Mouse (Mus musculus) midbrain, embryonic 13.5 days (tissue): ENCODE data around the gene Upb1. TPM values are rescaled to one million over a fixed set of nuclear protein-coding genes. Genes with fewer than 3 reads are reported as not detected.
"Not testable (repeated sequence)": the region's sequence is repeated elsewhere in the genome, so short reads cannot be mapped to it uniquely, and the experiment has no call there.

ENCODE experiments used
- ATAC-seq: fragments of 200-750 bp; cut with Nextera tagmentation; 2 replicates; pipeline ENCODE4 v1.8.0; 2017; ENCODE audit warnings: mild to moderate bottlenecking, moderate TSS enrichment, moderate library complexity
- H3K27ac ChIP-seq: fragments of 300-500 bp; sonication (generic); 2 replicates; pipeline ENCODE4 v1.5.1; 2015; ENCODE audit warnings: inconsistent platforms, mild to moderate bottlenecking, moderate library complexity
- H3K27me3 ChIP-seq: fragments of 300-500 bp; sonication (generic); 2 replicates; pipeline ENCODE4 v1.6.1; 2015; ENCODE audit warnings: mild to moderate bottlenecking, inconsistent platforms
- H3K36me3 ChIP-seq: fragments of 300-500 bp; sonication (generic); 2 replicates; pipeline ENCODE4 v1.6.1; 2015; ENCODE audit warnings: mild to moderate bottlenecking, inconsistent platforms
- H3K4me1 ChIP-seq: fragments of 300-500 bp; sonication (generic); replicated peaks from 2 replicates; pipeline ENCODE4 v1.6.1; 2015; ENCODE audit warnings: inconsistent platforms
- H3K4me2 ChIP-seq: fragments of 300-500 bp; sonication (generic); replicated peaks from 2 replicates; pipeline ENCODE4 v1.6.1; 2015; ENCODE audit warnings: moderate library complexity, mild to moderate bottlenecking, inconsistent platforms
- H3K4me3 ChIP-seq: fragments of 300-500 bp; sonication (generic); replicated peaks from 2 replicates; pipeline ENCODE4 v1.5.1; 2015; ENCODE audit warnings: mild to moderate bottlenecking, inconsistent platforms
- H3K9ac ChIP-seq: fragments of 300-500 bp; sonication (generic); replicated peaks from 2 replicates; pipeline ENCODE4 v1.6.1; 2015; ENCODE audit warnings: mild to moderate bottlenecking, inconsistent platforms
- H3K9me3 ChIP-seq: fragments of 300-500 bp; sonication (generic); 2 replicates; pipeline ENCODE4 v1.6.1; 2016; ENCODE audit warnings: mild to moderate bottlenecking, inconsistent platforms
- WGBS: fragments of 180-500 bp; shearing (Covaris S2); methylation state at CpG from one replicate; pipeline ENCODE4 v1.1.7; 2015; 5-methylcytosine and 5-hydroxymethylcytosine counted together
- polyA plus RNA-seq: library from polyadenylated mRNA; unstranded; fragments of >200 nt; fragmentation: Nextera tagmentation; extraction: Ambion mirVana; gene quantifications from 2 replicates; pipeline ENCODE4 v1.2.1, GENCODE M21; 2015

The Upb1 gene
- polyA plus RNA-seq, 1 experiment from 2014 or later: not detected

DNA sequence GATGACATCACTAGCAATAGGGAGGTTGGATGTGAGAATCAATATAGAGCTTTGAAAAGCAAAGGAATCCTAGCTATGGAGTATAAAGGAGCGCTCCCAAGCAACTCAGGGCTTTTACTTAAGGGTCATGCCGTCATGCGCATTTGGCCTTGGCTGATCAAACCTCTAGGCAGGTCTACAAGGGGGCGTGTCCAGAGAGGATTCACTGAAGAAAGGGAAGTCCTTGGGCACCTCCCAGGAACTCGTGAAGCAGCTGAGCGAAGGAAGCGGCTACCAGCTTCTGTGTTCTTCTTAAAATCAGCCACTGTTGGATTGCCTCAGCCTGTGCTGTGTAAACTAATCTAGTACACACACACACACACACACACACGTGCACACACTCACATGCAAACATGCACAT is 72.5 kb downstream of the Upb1 start:
- no peak for ATAC-seq

DNA sequence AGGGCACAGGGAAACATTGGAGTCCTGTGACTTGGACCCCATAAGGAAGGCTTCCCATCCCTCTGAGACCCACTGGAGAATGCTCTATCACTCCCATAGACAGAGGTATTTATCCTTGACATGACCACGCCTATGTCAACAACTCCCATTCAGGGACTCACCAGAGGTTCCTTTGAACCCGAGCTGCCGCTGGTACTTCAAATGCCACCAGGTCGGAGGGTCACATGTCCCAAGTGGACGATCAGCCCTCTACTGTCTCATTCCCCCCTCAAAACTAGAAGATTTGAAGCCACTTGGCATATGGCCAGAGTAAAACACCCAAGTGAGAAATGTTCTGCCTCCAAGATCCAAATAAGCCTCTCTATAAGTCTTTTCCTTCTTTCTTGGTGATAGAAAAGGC is 73.7 kb downstream of the Upb1 start:
- H3K36me3 ChIP-seq: no peaks in the 10 kb centered on the region
- no peak for ATAC-seq
- H3K9ac ChIP-seq: no peak overlapping the region
- no peaks in the 10 kb centered on the region for H3K27me3 ChIP-seq
- no peak overlapping the region for H3K4me3 ChIP-seq
- 44% methylated on average over 5 of the region's 5 CpGs for WGBS
- H3K9me3 ChIP-seq: no peaks in the 10 kb centered on the region
- H3K27ac ChIP-seq: no peak overlapping the region
- peaks cover 7% of the 10 kb centered on the region; the same call in 1 of the 2 replicates for H3K4me1 ChIP-seq
- no peak overlapping the region for H3K4me2 ChIP-seq

More for the DNA sequence above, 72.5 kb downstream of the Upb1 start:
- 77% methylated on average over 8 of the region's 8 CpGs for WGBS
- Histone ChIP-seq H3K27ac (no peak overlapping the region), H3K9me3 (no peaks in the 10 kb centered on the region), H3K9ac (no peak overlapping the region), H3K4me2 (no peak overlapping the region), H3K4me1 (peaks cover 7% of the 10 kb centered on the region; the same call in 1 of the 2 replicates), H3K27me3 (no peaks in the 10 kb centered on the region), H3K4me3 (no peak overlapping the region), H3K36me3 (no peaks in the 10 kb centered on the region)

DNA sequence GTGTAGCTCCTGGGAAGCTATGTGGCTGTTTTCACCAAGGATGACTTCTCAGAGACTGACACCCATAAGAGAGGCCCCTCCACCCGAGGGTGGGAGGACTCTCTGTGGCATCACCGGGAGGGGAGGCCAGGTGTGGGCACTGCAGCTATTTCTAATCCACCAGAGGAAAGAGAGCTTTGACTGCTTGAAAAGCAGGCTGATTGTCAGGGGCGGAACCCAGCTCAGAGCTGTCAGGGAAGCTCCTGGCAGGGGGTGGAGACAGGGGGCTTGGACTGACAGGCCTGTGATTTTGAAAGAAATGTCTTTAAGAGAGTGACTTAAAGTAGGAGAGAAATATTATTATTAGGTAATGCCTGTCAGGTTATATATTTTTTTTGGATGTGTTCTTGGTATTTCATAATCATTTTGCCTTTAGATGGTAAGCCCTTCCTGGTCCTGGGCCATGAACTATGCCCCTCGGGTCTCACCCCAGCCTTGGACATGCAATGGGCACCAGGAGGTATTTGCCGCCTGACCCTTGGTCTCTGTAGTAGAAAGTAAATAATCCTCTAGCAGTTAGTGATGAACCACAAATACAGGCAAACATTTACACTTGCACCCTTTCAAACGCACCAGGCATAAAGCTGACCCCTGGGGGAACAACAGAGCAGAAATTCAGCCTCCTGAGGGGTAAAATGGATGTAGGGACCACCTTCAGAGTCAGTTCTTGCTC is 74.4 kb downstream of the Upb1 start:
- H3K36me3 ChIP-seq, H3K4me1 ChIP-seq, H3K27me3 ChIP-seq, ATAC-seq, H3K27ac ChIP-seq, H3K4me3 ChIP-seq, H3K9ac ChIP-seq, H3K4me2 ChIP-seq, H3K9me3 ChIP-seq: not testable (repeated sequence)
- WGBS: 31% methylated on average over 4 of the region's 6 CpGs

DNA sequence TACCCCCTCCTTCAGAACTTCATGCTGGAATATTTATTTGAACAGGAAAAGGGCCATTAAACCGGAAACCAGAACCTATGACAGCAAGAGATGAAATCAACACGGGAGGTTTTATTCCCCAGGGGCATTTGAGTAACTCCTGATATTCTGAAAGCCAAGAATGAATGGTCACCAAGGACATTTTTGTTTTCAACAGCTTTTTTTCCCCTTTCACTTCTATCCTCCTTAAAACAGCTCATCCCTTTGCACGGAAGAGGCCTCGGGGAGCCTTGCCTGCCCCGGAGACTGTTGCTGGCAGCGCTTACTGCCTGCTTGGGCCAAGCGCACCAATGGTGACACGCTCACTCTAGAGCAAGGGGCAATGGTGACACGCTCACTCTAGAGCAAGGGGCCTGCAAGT is 76.1 kb downstream of the Upb1 start:
- no peaks in the 10 kb centered on the region for H3K9me3 ChIP-seq
- H3K36me3 ChIP-seq: no peaks in the 10 kb centered on the region
- H3K9ac ChIP-seq: no peak overlapping the region
- H3K27ac ChIP-seq: no peak overlapping the region
- ATAC-seq: no peak
- no peaks in the 10 kb centered on the region for H3K27me3 ChIP-seq
- H3K4me3 ChIP-seq: no peak overlapping the region
- no peak overlapping the region for H3K4me2 ChIP-seq
- WGBS: 89% methylated on average over 9 of the region's 9 CpGs
- peaks cover 7% of the 10 kb centered on the region; the same call in 1 of the 2 replicates for H3K4me1 ChIP-seq

DNA sequence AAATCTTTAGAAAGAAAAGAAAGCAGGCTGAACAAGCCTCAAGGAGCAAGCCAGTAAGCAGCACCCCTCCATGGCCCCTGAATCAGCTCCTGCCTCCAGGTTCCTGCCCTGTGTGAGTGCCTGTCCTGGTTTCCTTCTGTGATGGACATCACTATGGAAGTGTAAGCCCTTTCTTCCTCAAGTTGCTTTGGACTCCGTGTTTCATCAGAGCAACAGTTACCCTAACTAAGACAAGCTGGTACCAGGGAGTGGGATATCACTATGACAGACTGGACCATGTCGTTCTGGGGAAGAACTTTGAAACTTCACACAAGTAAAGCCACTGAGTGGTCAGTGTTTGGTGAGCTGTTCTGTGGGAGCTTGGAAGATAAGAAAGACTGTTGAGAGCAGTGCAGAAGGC is 79.0 kb downstream of the Upb1 start:
- Histone ChIP-seq H3K4me3 (no peak overlapping the region), H3K27me3 (no peaks in the 10 kb centered on the region), H3K9me3 (no peaks in the 10 kb centered on the region), H3K27ac (no peak overlapping the region), H3K4me2 (no peak overlapping the region), H3K4me1 (peaks cover 1% of the 10 kb centered on the region; the same call in 1 of the 2 replicates), H3K9ac (no peak overlapping the region), H3K36me3 (no peaks in the 10 kb centered on the region)
- ATAC-seq: no peak
- 83% methylated on average over 2 of the region's 2 CpGs for WGBS

GRCm38 (mm10) chr10:75481703-75482102 is 80.8 kb downstream of the Upb1 start:
- Histone ChIP-seq H3K9me3 (no peaks in the 10 kb centered on the region), H3K4me2 (no peak overlapping the region), H3K4me1 (no peaks in the 10 kb centered on the region), H3K4me3 (no peak overlapping the region), H3K27ac (no peak overlapping the region), H3K36me3 (no peaks in the 10 kb centered on the region), H3K9ac (no peak overlapping the region), H3K27me3 (no peaks in the 10 kb centered on the region)
- ATAC-seq: no peak
- 87% methylated on average over 4 of the region's 4 CpGs for WGBS

GRCm38 (mm10) chr10:75482271-75482670 is 81.4 kb downstream of the Upb1 start:
- 88% methylated on average over 5 of the region's 5 CpGs for WGBS
- no peaks in the 10 kb centered on the region for H3K36me3 ChIP-seq
- H3K4me2 ChIP-seq: no peak overlapping the region
- H3K27ac ChIP-seq: no peak overlapping the region
- no peak overlapping the region for H3K9ac ChIP-seq
- H3K27me3 ChIP-seq: no peaks in the 10 kb centered on the region
- no peaks in the 10 kb centered on the region for H3K4me1 ChIP-seq
- H3K4me3 ChIP-seq: no peak overlapping the region
- no peaks in the 10 kb centered on the region for H3K9me3 ChIP-seq
- no peak for ATAC-seq

DNA sequence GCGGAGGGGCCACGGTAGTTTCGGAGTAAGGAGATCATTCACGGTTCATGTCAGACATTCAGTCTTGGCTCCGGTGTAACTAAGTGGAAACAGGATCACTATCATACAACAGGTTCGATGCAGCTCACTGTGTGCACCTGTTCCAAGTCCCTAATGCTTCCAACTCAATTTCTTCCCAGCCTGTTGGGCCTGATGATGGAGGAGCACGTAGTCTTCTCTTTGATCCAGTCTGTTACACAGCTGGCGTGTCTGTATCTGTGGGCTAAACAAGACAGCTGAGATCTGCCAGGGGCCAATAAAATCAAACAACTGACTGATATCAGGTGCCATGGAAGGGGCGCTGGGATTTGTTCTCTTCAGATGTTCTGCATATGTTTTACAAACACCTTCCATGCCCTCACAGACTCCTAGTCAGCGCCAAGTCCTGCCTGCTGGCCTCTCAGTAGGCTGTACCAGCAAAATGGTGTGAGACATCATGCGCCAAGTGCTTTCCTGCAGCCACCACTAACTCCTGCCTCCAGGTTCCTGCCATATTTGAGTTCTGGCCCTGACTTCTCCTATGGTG is 82.1 kb downstream of the Upb1 start:
- Histone ChIP-seq H3K36me3 (no peaks in the 10 kb centered on the region), H3K9ac (no peak overlapping the region), H3K9me3 (no peaks in the 10 kb centered on the region), H3K4me3 (no peak overlapping the region), H3K27ac (no peak overlapping the region), H3K4me2 (no peak overlapping the region), H3K27me3 (no peaks in the 10 kb centered on the region), H3K4me1 (no peaks in the 10 kb centered on the region)
- WGBS: 88% methylated on average over 11 of the region's 11 CpGs
- no peak for ATAC-seq

- no peak overlapping the region for H3K4me3 ChIP-seq
- H3K27ac ChIP-seq: no peak overlapping the region
- H3K27me3 ChIP-seq: no peaks in the 10 kb centered on the region
- H3K4me1 ChIP-seq: no peaks in the 10 kb centered on the region
- H3K36me3 ChIP-seq: no peaks in the 10 kb centered on the region
- no peak overlapping the region for H3K4me2 ChIP-seq
- no peak overlapping the region for H3K9ac ChIP-seq
- H3K9me3 ChIP-seq: no peaks in the 10 kb centered on the region
- WGBS: 91% methylated on average over 6 of the region's 6 CpGs
- no peak for ATAC-seq
These were observed 83.2 kb downstream of the Upb1 start for GRCm38 (mm10) chr10:75484066-75484465.

DNA sequence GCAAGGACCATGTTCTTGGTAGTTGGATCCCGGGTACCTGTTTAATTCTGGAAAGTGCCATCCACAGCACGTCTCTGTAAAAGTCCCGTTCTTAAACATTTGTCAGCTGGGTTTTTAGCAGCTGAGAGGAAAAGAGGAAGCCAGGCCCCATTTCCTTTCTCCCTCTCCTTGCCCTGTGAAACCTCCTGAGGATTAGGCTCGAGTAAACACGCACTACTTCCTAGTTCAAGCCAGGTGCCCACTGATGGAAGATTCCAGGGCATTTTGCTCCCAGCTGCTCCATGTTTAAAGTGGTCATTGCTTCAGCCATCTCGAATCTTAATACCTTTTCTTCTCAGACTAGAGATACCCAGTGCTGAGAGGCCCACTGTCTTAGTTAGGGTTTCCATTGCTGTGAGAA is 83.9 kb downstream of the Upb1 start:
- no peaks in the 10 kb centered on the region for H3K9me3 ChIP-seq
- no peak for ATAC-seq
- 80% methylated on average over 6 of the region's 6 CpGs for WGBS
- H3K4me2 ChIP-seq: no peak overlapping the region
- H3K9ac ChIP-seq: no peak overlapping the region
- H3K4me3 ChIP-seq: no peak overlapping the region
- no peaks in the 10 kb centered on the region for H3K36me3 ChIP-seq
- H3K27me3 ChIP-seq: no peaks in the 10 kb centered on the region
- H3K4me1 ChIP-seq: no peaks in the 10 kb centered on the region
- no peak overlapping the region for H3K27ac ChIP-seq

DNA sequence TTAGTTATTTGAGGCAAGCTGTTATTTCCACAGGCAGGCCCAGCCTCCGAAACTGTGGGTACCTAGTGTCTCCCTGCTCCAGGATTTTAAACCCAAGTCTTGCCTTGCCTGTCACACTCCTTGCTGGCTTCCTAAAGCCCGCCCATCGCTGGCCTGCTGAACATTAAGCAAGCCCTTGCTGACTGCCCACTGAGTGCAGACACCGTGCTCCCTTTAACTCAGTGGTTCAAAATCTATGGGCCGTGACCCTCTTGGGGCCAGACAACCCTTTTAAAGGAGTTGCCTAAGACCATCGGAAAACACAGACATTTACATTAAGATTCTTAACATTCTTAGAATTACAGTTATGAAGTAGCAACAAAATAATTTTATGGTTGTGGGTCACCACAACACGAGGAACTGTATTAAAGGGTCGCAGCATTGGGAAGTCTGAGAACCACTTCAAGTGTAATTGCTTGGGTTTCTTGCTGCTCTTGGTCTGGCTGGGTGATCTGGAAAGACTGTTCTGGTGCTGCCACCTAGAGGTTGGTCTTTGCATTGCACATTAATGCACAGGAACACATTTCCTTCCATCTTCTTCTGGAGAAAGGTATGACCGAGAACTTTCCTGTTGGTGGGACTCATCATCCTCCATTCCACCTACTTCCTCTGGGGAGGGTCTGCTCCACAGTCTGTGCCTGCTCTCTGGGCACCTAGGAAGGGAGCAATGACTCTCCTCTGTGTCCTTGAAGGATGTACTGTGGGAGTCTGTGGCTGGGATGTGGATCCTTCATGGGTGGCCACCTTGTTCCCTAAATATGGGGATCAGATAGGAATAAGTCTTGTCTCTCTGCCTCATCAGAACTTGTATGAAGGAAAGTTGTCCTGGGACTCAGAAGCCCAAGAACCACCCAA is 85.4 kb downstream of the Upb1 start:
- no peaks in the 10 kb centered on the region for H3K9me3 ChIP-seq
- no peaks in the 10 kb centered on the region for H3K36me3 ChIP-seq
- no peaks in the 10 kb centered on the region for H3K4me1 ChIP-seq
- WGBS: 48% methylated on average over 9 of the region's 9 CpGs
- no peak overlapping the region for H3K4me2 ChIP-seq
- no peaks in the 10 kb centered on the region for H3K27me3 ChIP-seq
- H3K4me3 ChIP-seq: no peak overlapping the region
- no peak overlapping the region for H3K9ac ChIP-seq
- ATAC-seq: peak; percentile 63; the same call in 1 of the 2 replicates
- no peak overlapping the region for H3K27ac ChIP-seq

DNA sequence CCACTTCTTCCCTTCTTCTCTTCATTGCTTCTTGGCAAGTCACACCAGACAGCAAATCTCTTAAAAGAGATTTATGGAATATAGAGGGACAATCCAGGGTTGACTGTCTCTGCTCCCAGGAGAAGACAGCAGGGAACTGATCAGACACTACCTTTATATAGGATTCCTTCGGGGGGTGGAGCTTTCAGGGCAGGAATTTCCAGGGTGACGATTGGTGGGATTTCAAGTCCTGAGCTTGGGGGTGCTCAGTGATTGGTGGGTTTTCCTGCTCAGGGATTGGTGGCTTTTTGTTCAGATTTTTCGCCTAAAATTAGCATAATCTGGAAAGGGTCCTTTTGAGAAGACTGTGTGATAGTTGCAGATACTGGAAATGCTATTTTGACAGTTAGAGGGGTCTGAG is 86.2 kb downstream of the Upb1 start:
- no peaks in the 10 kb centered on the region for H3K9me3 ChIP-seq
- no peaks in the 10 kb centered on the region for H3K36me3 ChIP-seq
- H3K4me1 ChIP-seq: no peaks in the 10 kb centered on the region
- no peak overlapping the region for H3K4me2 ChIP-seq
- WGBS: 74% methylated on average over 3 of the region's 3 CpGs
- H3K4me3 ChIP-seq: no peak overlapping the region
- no peak overlapping the region for H3K9ac ChIP-seq
- ATAC-seq: no peak
- H3K27ac ChIP-seq: no peak overlapping the region
- no peaks in the 10 kb centered on the region for H3K27me3 ChIP-seq
